Mouse (Mus musculus): Measurements from ENCODE around the gene Cmah. TPM values are rescaled to one million over a fixed set of nuclear protein-coding genes. Genes with fewer than 3 reads are reported as not detected.

Gene Cmah
- polyA plus RNA-seq, 1 experiment from 2014 or later, result 0.43 TPM

- Histone ChIP-seq H3K9ac (ENCODE audit: low read depth, low read length) (no peak overlapping the region), H3K4me2 (replicated peaks; ENCODE audit: low read depth, low read length) (no peak overlapping the region), H3K27ac (ENCODE audit: low read depth, low read length) (no peak overlapping the region), H3K4me3 (ENCODE audit: low read depth, low read length) (no peak overlapping the region), H3K9me3 (ENCODE audit: control insufficient read depth, low read length) (no peaks in the 10 kb centered on the region), H3K36me3 (ENCODE audit: control insufficient read depth, insufficient read depth, low read length) (no peaks in the 10 kb centered on the region), H3K27me3 (ENCODE audit: control insufficient read depth, insufficient read depth, low read length) (no peaks in the 10 kb centered on the region), H3K4me1 (replicated peaks; ENCODE audit: control insufficient read depth, insufficient read depth, low read length) (no peaks in the 10 kb centered on the region)
- 95% methylated on average over 9 of the region's 9 CpGs for WGBS
- DNase-seq (ENCODE audit: low spot score) (no peak), ATAC-seq (ENCODE audit: low FRiP score) (no peak)
Observed at GRCm38 (mm10) chr13:24466027-24466426, 138.8 kb downstream of the Cmah start.

- no peaks in the 10 kb centered on the region for H3K4me1 ChIP-seq (replicated peaks; ENCODE audit: control insufficient read depth, insufficient read depth, low read length)
- no peak for DNase-seq (ENCODE audit: low spot score)
- H3K27ac ChIP-seq (ENCODE audit: low read depth, low read length), result no peak overlapping the region
- WGBS, result 86% methylated on average over 4 of the region's 4 CpGs
- no peak overlapping the region for H3K9ac ChIP-seq (ENCODE audit: low read depth, low read length)
- ATAC-seq (ENCODE audit: low FRiP score), result no peak
- no peak overlapping the region for H3K4me3 ChIP-seq (ENCODE audit: low read depth, low read length)
- no peaks in the 10 kb centered on the region for H3K9me3 ChIP-seq (ENCODE audit: control insufficient read depth, low read length)
- no peak overlapping the region for H3K4me2 ChIP-seq (replicated peaks; ENCODE audit: low read depth, low read length)
- H3K27me3 ChIP-seq (ENCODE audit: control insufficient read depth, insufficient read depth, low read length), result no peaks in the 10 kb centered on the region
- no peaks in the 10 kb centered on the region for H3K36me3 ChIP-seq (ENCODE audit: control insufficient read depth, insufficient read depth, low read length)
Observed at GRCm38 (mm10) chr13:24467806-24468205, 140.6 kb downstream of the Cmah start.

DNA sequence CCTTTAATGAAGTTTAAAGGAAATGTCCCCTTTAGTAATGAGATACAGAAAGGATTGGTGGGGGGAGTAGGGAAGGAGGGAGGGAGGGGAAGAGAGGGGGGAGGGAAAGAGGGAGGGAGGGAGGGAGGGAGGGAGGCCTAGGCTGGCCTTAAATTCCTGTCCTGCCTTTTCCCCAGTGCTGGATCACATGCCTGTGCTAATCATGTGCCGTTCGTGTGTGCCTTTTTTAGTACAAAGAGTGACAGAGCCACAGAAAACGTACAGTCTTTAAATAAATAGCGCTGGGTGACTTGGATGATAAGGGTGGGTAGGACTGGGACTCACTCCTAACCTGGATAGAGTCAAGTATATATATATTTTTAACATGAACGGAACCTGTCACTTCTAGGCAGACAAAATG, 150.4 kb downstream of the Cmah start:
- H3K27ac ChIP-seq (ENCODE audit: low read depth, low read length), result no peak overlapping the region
- no peaks in the 10 kb centered on the region for H3K27me3 ChIP-seq (ENCODE audit: control insufficient read depth, insufficient read depth, low read length)
- WGBS, result 77% methylated on average over 5 of the region's 5 CpGs
- H3K4me3 ChIP-seq (ENCODE audit: low read depth, low read length), result no peak overlapping the region
- ATAC-seq (ENCODE audit: low FRiP score) (no peak), DNase-seq (ENCODE audit: low spot score) (no peak)
- no peaks in the 10 kb centered on the region for H3K9me3 ChIP-seq (ENCODE audit: control insufficient read depth, low read length)
- H3K4me1 ChIP-seq (replicated peaks; ENCODE audit: control insufficient read depth, insufficient read depth, low read length), result no peaks in the 10 kb centered on the region
- H3K4me2 ChIP-seq (replicated peaks; ENCODE audit: low read depth, low read length), result no peak overlapping the region
- no peak overlapping the region for H3K9ac ChIP-seq (ENCODE audit: low read depth, low read length)
- no peaks in the 10 kb centered on the region for H3K36me3 ChIP-seq (ENCODE audit: control insufficient read depth, insufficient read depth, low read length)

- Histone ChIP-seq H3K4me1 (replicated peaks; ENCODE audit: control insufficient read depth, insufficient read depth, low read length) (no peaks in the 10 kb centered on the region), H3K36me3 (ENCODE audit: control insufficient read depth, insufficient read depth, low read length) (no peaks in the 10 kb centered on the region), H3K27ac (ENCODE audit: low read depth, low read length) (no peak overlapping the region), H3K9ac (ENCODE audit: low read depth, low read length) (no peak overlapping the region), H3K4me2 (replicated peaks; ENCODE audit: low read depth, low read length) (no peak overlapping the region), H3K27me3 (ENCODE audit: control insufficient read depth, insufficient read depth, low read length) (no peaks in the 10 kb centered on the region), H3K4me3 (ENCODE audit: low read depth, low read length) (no peak overlapping the region), H3K9me3 (ENCODE audit: control insufficient read depth, low read length) (no peaks in the 10 kb centered on the region)
- no peak for DNase-seq (ENCODE audit: low spot score)
- WGBS, result 81% methylated on average over 2 of the region's 2 CpGs
- no peak for ATAC-seq (ENCODE audit: low FRiP score)
Observed at GRCm38 (mm10) chr13:24479516-24479915, 152.3 kb downstream of the Cmah start.

DNA sequence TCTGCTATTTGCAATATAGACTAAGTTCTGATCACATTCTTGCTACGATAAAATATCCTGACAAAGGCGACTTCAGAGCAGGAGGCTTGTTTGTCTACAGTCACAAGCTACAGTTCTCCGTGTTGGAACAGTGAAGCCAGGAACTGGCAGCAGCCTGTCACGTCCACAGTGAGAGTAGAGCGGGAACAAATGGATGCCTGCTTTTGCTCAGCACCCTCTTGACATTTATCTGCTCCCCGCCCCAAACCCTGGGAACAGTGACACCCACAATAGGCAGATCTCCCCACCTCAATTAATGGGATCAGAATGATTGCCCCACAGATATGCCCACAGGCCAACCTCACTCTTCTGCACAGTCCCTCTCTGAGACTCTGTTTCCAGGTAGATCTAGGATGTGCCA, 153.6 kb downstream of the Cmah start:
- Histone ChIP-seq H3K4me3 (ENCODE audit: low read depth, low read length) (no peak overlapping the region), H3K9ac (ENCODE audit: low read depth, low read length) (no peak overlapping the region), H3K4me2 (replicated peaks; ENCODE audit: low read depth, low read length) (no peak overlapping the region), H3K27me3 (ENCODE audit: control insufficient read depth, insufficient read depth, low read length) (no peaks in the 10 kb centered on the region), H3K4me1 (replicated peaks; ENCODE audit: control insufficient read depth, insufficient read depth, low read length) (no peaks in the 10 kb centered on the region), H3K9me3 (ENCODE audit: control insufficient read depth, low read length) (no peaks in the 10 kb centered on the region), H3K27ac (ENCODE audit: low read depth, low read length) (no peak overlapping the region), H3K36me3 (ENCODE audit: control insufficient read depth, insufficient read depth, low read length) (no peaks in the 10 kb centered on the region)
- DNase-seq (ENCODE audit: low spot score) (no peak), ATAC-seq (ENCODE audit: low FRiP score) (no peak)
- WGBS, result 80% methylated on average over 6 of the region's 6 CpGs

GRCm38 (mm10) chr13:24481615-24482295, 154.6 kb downstream of the Cmah start:
- Histone ChIP-seq H3K4me3 (ENCODE audit: low read depth, low read length) (no peak overlapping the region), H3K36me3 (ENCODE audit: control insufficient read depth, insufficient read depth, low read length) (no peaks in the 10 kb centered on the region), H3K27me3 (ENCODE audit: control insufficient read depth, insufficient read depth, low read length) (no peaks in the 10 kb centered on the region), H3K27ac (ENCODE audit: low read depth, low read length) (no peak overlapping the region), H3K9me3 (ENCODE audit: control insufficient read depth, low read length) (no peaks in the 10 kb centered on the region), H3K4me2 (replicated peaks; ENCODE audit: low read depth, low read length) (no peak overlapping the region), H3K9ac (ENCODE audit: low read depth, low read length) (no peak overlapping the region), H3K4me1 (replicated peaks; ENCODE audit: control insufficient read depth, insufficient read depth, low read length) (no peaks in the 10 kb centered on the region)
- DNase-seq (ENCODE audit: low spot score) (peak; percentile 61), ATAC-seq (ENCODE audit: low FRiP score) (peak; percentile 60; the same call in 1 of the 2 replicates)
- WGBS, result 74% methylated on average over 10 of the region's 10 CpGs

- Histone ChIP-seq H3K4me1 (replicated peaks; ENCODE audit: control insufficient read depth, insufficient read depth, low read length) (no peaks in the 10 kb centered on the region), H3K9me3 (ENCODE audit: control insufficient read depth, low read length) (no peaks in the 10 kb centered on the region), H3K4me2 (replicated peaks; ENCODE audit: low read depth, low read length) (no peak overlapping the region), H3K4me3 (ENCODE audit: low read depth, low read length) (no peak overlapping the region), H3K36me3 (ENCODE audit: control insufficient read depth, insufficient read depth, low read length) (no peaks in the 10 kb centered on the region), H3K27me3 (ENCODE audit: control insufficient read depth, insufficient read depth, low read length) (no peaks in the 10 kb centered on the region), H3K27ac (ENCODE audit: low read depth, low read length) (no peak overlapping the region), H3K9ac (ENCODE audit: low read depth, low read length) (no peak overlapping the region)
- WGBS, result 83% methylated on average over 3 of the region's 3 CpGs
- no peak for ATAC-seq (ENCODE audit: low FRiP score)
- no peak for DNase-seq (ENCODE audit: low spot score)
Observed at GRCm38 (mm10) chr13:24483691-24484090, 156.5 kb downstream of the Cmah start.

DNA sequence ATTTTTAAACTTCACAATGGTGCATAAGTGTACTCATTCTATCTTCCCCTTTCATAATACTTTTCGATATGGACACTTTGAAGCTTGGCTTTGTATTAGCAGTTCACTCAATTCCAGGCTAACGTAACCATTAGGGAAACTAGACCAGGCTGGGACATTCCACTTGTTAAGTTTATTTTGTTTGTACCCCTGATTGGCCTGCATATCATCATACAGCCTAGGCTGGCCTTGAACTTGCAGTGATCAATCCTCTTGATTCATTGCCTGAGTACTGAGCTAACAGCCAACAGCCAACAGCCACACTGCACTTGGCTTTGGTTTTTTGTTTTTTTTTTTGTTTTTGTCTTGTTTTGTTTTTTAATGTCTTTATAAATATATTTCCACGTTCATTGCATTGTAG, 157.6 kb downstream of the Cmah start:
- Histone ChIP-seq H3K4me1 (replicated peaks; ENCODE audit: control insufficient read depth, insufficient read depth, low read length) (no peaks in the 10 kb centered on the region), H3K4me2 (replicated peaks; ENCODE audit: low read depth, low read length) (no peak overlapping the region), H3K27me3 (ENCODE audit: control insufficient read depth, insufficient read depth, low read length) (no peaks in the 10 kb centered on the region), H3K27ac (ENCODE audit: low read depth, low read length) (no peak overlapping the region), H3K36me3 (ENCODE audit: control insufficient read depth, insufficient read depth, low read length) (no peaks in the 10 kb centered on the region), H3K9me3 (ENCODE audit: control insufficient read depth, low read length) (no peaks in the 10 kb centered on the region), H3K9ac (ENCODE audit: low read depth, low read length) (no peak overlapping the region), H3K4me3 (ENCODE audit: low read depth, low read length) (no peak overlapping the region)
- 95% methylated on average over 3 of the region's 3 CpGs for WGBS
- no peak for DNase-seq (ENCODE audit: low spot score)
- no peak for ATAC-seq (ENCODE audit: low FRiP score)

GRCm38 (mm10) chr13:24485964-24486363, 158.8 kb downstream of the Cmah start:
- WGBS, result 70% methylated on average over 9 of the region's 9 CpGs
- Histone ChIP-seq H3K27ac (ENCODE audit: low read depth, low read length) (no peak overlapping the region), H3K27me3 (ENCODE audit: control insufficient read depth, insufficient read depth, low read length) (no peaks in the 10 kb centered on the region), H3K9ac (ENCODE audit: low read depth, low read length) (no peak overlapping the region), H3K9me3 (ENCODE audit: control insufficient read depth, low read length) (no peaks in the 10 kb centered on the region), H3K4me2 (replicated peaks; ENCODE audit: low read depth, low read length) (no peak overlapping the region), H3K4me1 (replicated peaks; ENCODE audit: control insufficient read depth, insufficient read depth, low read length) (no peaks in the 10 kb centered on the region), H3K36me3 (ENCODE audit: control insufficient read depth, insufficient read depth, low read length) (no peaks in the 10 kb centered on the region), H3K4me3 (ENCODE audit: low read depth, low read length) (no peak overlapping the region)
- DNase-seq (ENCODE audit: low spot score), result no peak
- no peak for ATAC-seq (ENCODE audit: low FRiP score)
